Mouse (Mus musculus): ENCODE results near the gene Map4.
"Not testable (repeated sequence)": the region's sequence is repeated elsewhere in the genome, so short reads cannot be mapped to it uniquely, and the experiment has no call there.

The Map4 gene

DNA sequence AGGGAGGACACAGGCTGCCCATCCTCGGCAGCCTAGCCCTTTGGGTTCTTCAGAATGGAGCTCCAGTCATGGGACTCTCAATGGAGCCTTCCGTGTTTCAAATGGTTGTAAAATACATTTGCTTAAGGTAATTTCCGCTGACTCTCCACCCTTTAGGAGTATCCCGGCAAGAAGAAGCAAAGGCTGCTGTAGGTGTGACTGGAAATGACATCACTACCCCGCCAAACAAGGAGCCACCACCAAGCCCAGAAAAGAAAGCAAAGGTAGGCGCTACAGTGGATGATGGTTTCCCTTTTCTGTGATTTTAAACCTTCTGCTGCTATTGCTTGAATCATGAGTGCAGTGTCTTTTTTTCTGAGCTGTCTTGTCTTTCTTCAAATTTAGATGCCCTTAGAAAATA, 131.6 kb downstream of the Map4 start:
- DNase-seq (ENCODE audit: low spot score in 2 of 2): no peak

DNA sequence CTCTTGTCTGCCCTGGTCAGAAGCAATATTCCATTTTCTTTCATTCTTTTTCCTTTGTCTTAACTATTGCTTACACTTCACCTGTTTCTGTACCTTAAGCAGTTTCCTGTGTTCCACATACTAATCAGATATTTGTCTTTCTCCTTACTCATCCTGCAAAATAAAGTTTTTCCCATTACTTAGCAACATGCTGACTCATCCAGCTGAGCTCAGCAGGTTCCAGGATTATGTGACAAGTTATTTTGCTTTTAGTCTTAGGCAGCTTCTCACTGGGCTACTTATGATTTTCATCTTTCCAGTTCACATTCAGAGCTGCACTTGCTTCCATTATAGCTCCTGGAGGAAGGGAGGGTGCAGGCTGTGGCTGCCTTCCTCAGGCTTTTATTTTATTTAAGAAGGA, 133.4 kb downstream of the Map4 start:
- no peak for DNase-seq (ENCODE audit: low spot score in 2 of 2)

GRCm38 (mm10) chr9:110068745-110069144, 137.5 kb downstream of the Map4 start:
- DNase-seq (ENCODE audit: low spot score in 2 of 2): no peak

DNA sequence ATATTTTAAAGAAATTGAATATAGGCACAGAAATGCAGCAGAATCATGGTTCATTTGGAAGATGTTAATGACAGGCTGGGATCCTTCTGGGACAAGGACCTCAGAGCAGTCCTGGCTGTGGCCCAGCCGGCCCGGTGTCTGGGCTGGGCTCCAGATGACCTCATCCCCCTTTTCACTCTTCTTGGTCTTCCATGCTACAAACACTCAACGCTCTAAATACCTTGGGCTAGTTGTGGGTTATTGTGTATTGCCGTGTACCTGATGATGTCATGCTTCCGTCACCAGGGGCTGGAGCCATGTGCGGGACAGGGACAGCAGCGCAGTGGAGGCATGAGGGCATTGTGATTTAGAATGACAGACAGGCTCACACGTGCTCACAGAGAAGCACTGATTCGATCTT, 139.1 kb downstream of the Map4 start:
- DNase-seq (ENCODE audit: low spot score in 2 of 2): no peak

GRCm38 (mm10) chr9:110071011-110071410, 139.8 kb downstream of the Map4 start:
- DNase-seq (ENCODE audit: low spot score in 2 of 2): no peak

GRCm38 (mm10) chr9:110071843-110072242, 140.6 kb downstream of the Map4 start:
- DNase-seq (ENCODE audit: low spot score in 2 of 2): peak; percentile 89 to 91

DNA sequence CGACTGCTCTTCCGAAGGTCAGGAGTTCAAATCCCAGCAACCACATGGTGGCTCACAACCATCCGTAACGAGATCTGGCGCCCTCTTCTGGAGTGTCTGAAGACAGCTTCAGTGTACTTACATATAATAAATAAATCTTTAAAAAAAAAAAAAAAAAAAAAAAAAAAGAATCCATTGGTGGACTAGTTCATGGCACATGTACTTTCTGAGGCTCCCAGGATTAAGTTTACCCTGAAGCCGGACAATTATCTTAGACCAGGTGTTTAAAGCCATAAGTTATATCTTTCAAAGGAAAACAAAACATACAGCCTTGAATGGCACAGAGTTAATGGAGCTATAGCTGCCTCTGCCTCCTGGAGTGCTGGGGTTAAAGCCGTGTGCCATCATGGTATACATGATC, 145.2 kb downstream of the Map4 start:
- DNase-seq (ENCODE audit: low spot score in 2 of 2): not testable (repeated sequence)

- no peak for DNase-seq (ENCODE audit: low spot score in 2 of 2)
Observed at GRCm38 (mm10) chr9:110081066-110081465, 149.8 kb downstream of the Map4 start.

GRCm38 (mm10) chr9:110084201-110084964, 153.1 kb downstream of the Map4 start:
- DNase-seq (ENCODE audit: low spot score in 2 of 2): peak in 1 of 2 experiments; percentile 39

DNA sequence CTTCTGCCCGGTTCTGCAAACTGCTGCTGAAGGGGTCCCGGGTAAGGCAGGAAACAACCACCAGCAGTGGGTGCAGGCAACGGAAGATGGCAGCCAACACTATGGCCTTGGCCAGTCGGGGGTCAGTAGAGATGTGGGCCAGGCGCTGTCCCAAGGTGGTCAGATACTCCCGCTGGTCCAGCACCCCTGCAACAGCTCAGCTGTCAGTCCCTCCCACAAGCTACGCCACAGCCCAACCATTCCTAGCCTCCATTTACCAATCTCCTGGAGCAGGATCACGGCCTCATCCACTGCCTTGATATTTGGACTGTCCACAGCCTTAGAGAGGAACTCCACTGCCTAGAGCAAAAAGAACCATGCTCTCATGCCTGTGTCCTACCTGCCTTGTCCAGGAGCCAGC, 154.4 kb downstream of the Map4 start:
- no peak for DNase-seq (ENCODE audit: low spot score in 2 of 2)

DNA sequence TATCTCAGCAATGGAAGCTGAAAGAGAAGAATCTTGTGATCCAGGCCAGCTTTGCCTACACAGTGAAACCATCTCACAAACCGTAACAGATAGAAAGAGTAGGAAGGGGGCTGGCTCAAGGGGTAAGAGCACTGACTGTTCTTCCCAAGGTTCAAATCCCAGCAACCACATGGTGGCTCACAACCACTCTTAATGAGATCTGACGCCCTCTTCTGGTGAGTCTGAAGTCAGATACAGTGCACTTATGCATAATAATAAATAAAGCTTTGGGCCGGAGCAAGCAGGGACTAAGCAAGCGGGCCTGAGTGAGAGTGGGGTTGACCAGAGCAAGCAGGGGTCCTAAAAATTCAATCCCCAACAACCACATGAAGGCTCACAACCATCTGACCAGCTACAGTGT, 162.0 kb downstream of the Map4 start:
- DNase-seq (ENCODE audit: low spot score in 2 of 2): no peak

DNA sequence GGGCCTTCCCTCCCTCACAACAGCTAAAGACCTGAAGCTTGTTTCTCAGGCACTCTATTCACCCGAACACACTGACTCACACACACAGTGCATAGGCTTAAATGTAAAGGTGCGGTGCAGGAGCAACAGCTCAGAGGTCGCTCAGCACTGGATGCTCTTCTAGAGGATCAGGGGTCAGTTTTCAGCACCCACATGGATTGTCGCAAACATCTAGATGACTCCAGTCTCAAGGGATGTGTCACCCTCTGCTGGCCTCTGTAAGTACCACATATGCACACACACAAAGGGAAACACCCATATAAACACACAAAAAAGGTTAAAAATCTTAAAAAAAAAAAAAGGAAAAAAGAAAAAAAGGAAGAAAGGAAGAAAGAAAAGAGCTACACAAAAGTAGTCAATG, 163.5 kb downstream of the Map4 start:
- no peak for DNase-seq (ENCODE audit: low spot score in 2 of 2)

- no peak for DNase-seq (ENCODE audit: low spot score in 2 of 2)
Observed at GRCm38 (mm10) chr9:110097791-110098190, 166.5 kb downstream of the Map4 start.

- peak; percentile 97 to 99 for DNase-seq (ENCODE audit: low spot score in 2 of 2)
Observed at GRCm38 (mm10) chr9:110100627-110101600, 169.7 kb downstream of the Map4 start.

GRCm38 (mm10) chr9:110116353-110116976, 185.2 kb downstream of the Map4 start:
- no peak for DNase-seq (ENCODE audit: low spot score in 2 of 2)

DNA sequence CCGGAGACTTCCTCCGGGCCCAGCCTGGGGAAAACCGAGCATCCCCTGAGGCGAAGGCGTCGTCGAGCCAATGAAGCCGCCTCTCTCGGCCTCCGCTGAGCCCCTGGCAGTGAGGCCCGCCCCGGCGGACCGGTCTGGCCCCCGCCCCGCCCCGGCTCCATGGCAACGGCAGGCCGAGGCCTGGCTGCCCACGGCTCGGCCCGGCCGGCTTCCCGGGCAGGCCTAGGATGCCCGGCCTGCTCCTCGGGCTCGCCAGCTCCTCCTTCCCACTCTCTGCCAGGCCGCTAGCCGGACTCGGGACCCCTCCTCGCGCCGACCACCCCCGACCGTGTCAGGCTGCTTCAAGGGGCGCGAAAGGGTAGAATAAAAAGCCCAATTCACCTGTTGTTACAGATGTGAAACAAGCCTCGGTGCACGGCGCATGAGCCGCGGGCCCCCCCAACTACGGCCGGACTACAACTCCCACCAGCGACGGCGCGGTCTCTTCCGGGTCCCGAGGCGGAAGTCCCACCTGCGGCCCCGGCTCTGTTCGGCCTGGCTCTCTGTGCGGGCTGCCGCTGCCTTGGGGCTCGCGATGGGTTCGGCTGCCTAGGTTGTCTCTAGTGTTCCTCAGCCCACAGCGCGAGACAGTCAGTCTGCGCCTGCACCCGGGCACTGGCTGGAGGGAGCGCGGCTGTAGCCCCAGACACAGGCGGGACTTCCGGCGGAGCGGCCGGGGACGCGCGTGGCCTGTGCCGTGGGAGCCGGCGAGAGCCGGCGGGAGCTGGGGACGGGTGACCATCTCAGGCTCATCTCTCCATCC, 185.9 kb downstream of the Map4 start, which contains the start of gene Smarcc1:
Gene Smarcc1, plus strand, starts transcription at position 732 of the 802 bp plus-strand sequence.
- DNase-seq (ENCODE audit: low spot score in 2 of 2): peak; percentile 88 to 94

GRCm38 (mm10) chr9:110117779-110118139, 186.5 kb downstream of the Map4 start, which contains the start of gene Dhx30:
Gene Dhx30, minus strand, starts transcription at chr9:110117830.
- peak in 1 of 2 experiments; percentile 19 for DNase-seq (ENCODE audit: low spot score in 2 of 2)

- DNase-seq (ENCODE audit: low spot score in 2 of 2): no peak
Observed at GRCm38 (mm10) chr9:110118249-110118648, 187.0 kb downstream of the Map4 start.

GRCm38 (mm10) chr9:110121424-110121823, 190.2 kb downstream of the Map4 start:
- peak; percentile 29 to 30 for DNase-seq (ENCODE audit: low spot score in 2 of 2)

GRCm38 (mm10) chr9:110123322-110123721, 192.1 kb downstream of the Map4 start:
- no peak for DNase-seq (ENCODE audit: low spot score in 2 of 2)

DNA sequence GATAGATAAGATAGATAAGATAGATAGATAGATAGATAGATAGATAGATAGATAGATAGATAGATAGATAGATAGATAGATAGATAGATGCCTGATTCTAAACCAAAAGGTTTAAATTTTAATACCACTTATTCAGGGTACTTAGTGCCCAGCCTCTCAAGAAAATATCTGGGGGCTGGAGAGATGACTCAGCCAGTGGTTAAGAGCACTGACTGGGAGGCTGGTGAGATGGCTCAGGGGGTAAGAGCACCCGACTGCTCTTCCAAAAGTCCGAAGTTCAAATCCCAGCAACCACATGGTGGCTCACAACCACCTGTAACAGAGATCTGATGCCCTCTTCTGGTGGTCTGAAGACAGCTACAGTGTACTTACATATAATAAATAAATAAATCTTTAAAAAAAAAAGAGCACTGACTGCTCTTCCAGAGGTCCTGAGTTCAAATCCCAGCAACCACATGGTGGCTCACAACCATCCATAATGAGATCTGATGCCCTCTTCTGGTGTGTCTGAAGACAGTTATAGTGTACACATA, 192.8 kb downstream of the Map4 start:
- not testable (repeated sequence) for DNase-seq (ENCODE audit: low spot score in 2 of 2)

All from right cerebral cortex, adult 2 months (tissue).